Mouse (Mus musculus) embryonic facial prominence, embryonic 14.5 days (tissue): Measurements from ENCODE around the gene Ccr1l1. TPM values are rescaled to one million over a fixed set of nuclear protein-coding genes. Genes with fewer than 3 reads are reported as not detected.
A peak's percentile ranks its signal among the peaks of the same experiment; 100 is the strongest.
"Not testable (repeated sequence)": the region's sequence is repeated elsewhere in the genome, so short reads cannot be mapped to it uniquely, and the experiment has no call there.

Source experiments
- ATAC-seq: fragments of 200-750 bp; cut with Nextera tagmentation; 2 replicates; pipeline ENCODE4 v1.8.0; 2017; ENCODE audit warnings: low read depth, moderate number of reproducible peaks, moderate TSS enrichment
- DNase-seq: peaks from one replicate; pipeline ENCODE4 v3.0.0-alpha.2; 2015; ENCODE audit warnings: low spot score
- H3K27ac ChIP-seq: fragments of 300-500 bp; sonication (generic); replicated peaks from 2 replicates; pipeline ENCODE4 v1.5.1; 2014; ENCODE audit warnings: low read depth, mild to moderate bottlenecking, low read length, moderate library complexity
- H3K27me3 ChIP-seq: fragments of 300-500 bp; sonication (generic); replicated peaks from 2 replicates; pipeline ENCODE4 v1.6.1; 2014; ENCODE audit warnings: low read length; ENCODE audit not compliant: control insufficient read depth, insufficient read depth
- H3K36me3 ChIP-seq: fragments of 300-500 bp; sonication (generic); 2 replicates; pipeline ENCODE4 v1.6.1; 2014; ENCODE audit warnings: low read length, mixed read lengths; ENCODE audit not compliant: control insufficient read depth, insufficient read depth
- H3K4me1 ChIP-seq: fragments of 300-500 bp; sonication (generic); 2 replicates; pipeline ENCODE4 v1.6.1; 2014; ENCODE audit warnings: antibody characterized with exemption, low read length; ENCODE audit not compliant: control insufficient read depth, insufficient read depth
- H3K4me2 ChIP-seq: fragments of 300-500 bp; sonication (generic); 2 replicates; pipeline ENCODE4 v1.6.1; 2014; ENCODE audit warnings: low read depth, mild to moderate bottlenecking, low read length, moderate library complexity, mixed read lengths
- H3K4me3 ChIP-seq: fragments of 300-500 bp; sonication (generic); 2 replicates; pipeline ENCODE4 v1.5.1; 2014; ENCODE audit warnings: low read depth, mild to moderate bottlenecking, low read length
- H3K9ac ChIP-seq: fragments of 300-500 bp; sonication (generic); 2 replicates; pipeline ENCODE4 v1.6.1; 2014; ENCODE audit warnings: low read depth, mild to moderate bottlenecking, low read length, moderate library complexity, mixed read lengths
- H3K9me3 ChIP-seq: fragments of 300-500 bp; sonication (generic); 2 replicates; pipeline ENCODE4 v1.6.1; 2016; ENCODE audit warnings: low read length; ENCODE audit not compliant: control insufficient read depth
- WGBS: fragments of 180-500 bp; shearing (Covaris S2); extraction: QIAGEN DNeasy Blood & Tissue Kit; methylation state at CpG from one replicate; pipeline ENCODE4 v1.1.7; 2014; 5-methylcytosine and 5-hydroxymethylcytosine counted together
- polyA plus RNA-seq: library from polyadenylated mRNA; unstranded; fragments of >200 nt; fragmentation: Nextera tagmentation; extraction: Ambion mirVana; gene quantifications from 2 replicates; pipeline ENCODE4 v1.2.1, GENCODE M21; 2014

Gene Ccr1l1
- polyA plus RNA-seq, 1 experiment from 2014 or later: not detected

GRCm38 (mm10) chr9:123991312-123991906 lies 13.2 kb upstream of the Ccr1l1 start:
- no peak overlapping the region for H3K27ac ChIP-seq
- no peaks in the 10 kb centered on the region for H3K36me3 ChIP-seq
- H3K9me3 ChIP-seq: no peaks in the 10 kb centered on the region
- H3K4me2 ChIP-seq: no peak overlapping the region
- WGBS: 33% methylated on average over 1 of the region's 1 CpGs
- H3K9ac ChIP-seq: no peak overlapping the region
- DNase-seq (no peak), ATAC-seq (no peak)
- no peaks in the 10 kb centered on the region for H3K27me3 ChIP-seq
- no peaks in the 10 kb centered on the region for H3K4me1 ChIP-seq
- no peak overlapping the region for H3K4me3 ChIP-seq

- no peak for ATAC-seq
These were observed 11.5 kb upstream of the Ccr1l1 start for GRCm38 (mm10) chr9:123989671-123990070.

GRCm38 (mm10) chr9:123986217-123986616 lies 8.0 kb upstream of the Ccr1l1 start:
- no peaks in the 10 kb centered on the region for H3K9me3 ChIP-seq
- no peak overlapping the region for H3K4me2 ChIP-seq
- H3K27me3 ChIP-seq: no peaks in the 10 kb centered on the region
- DNase-seq (peak; percentile 14), ATAC-seq (no peak)
- H3K4me3 ChIP-seq: no peak overlapping the region
- no peak overlapping the region for H3K27ac ChIP-seq
- no peak overlapping the region for H3K9ac ChIP-seq
- H3K36me3 ChIP-seq: no peaks in the 10 kb centered on the region
- WGBS: 93% methylated on average over 2 of the region's 2 CpGs
- H3K4me1 ChIP-seq: no peaks in the 10 kb centered on the region

More at GRCm38 (mm10) chr9:123989671-123990070, 11.5 kb upstream of the Ccr1l1 start:
- no peaks in the 10 kb centered on the region for H3K36me3 ChIP-seq
- no peak overlapping the region for H3K9ac ChIP-seq
- no peak overlapping the region for H3K4me2 ChIP-seq
- 72% methylated on average over 3 of the region's 3 CpGs for WGBS
- H3K4me3 ChIP-seq: no peak overlapping the region
- H3K27ac ChIP-seq: no peak overlapping the region
- no peaks in the 10 kb centered on the region for H3K4me1 ChIP-seq
- no peaks in the 10 kb centered on the region for H3K9me3 ChIP-seq
- H3K27me3 ChIP-seq: no peaks in the 10 kb centered on the region
- no peak for DNase-seq

- ATAC-seq: no peak
- no peak for DNase-seq
- Histone ChIP-seq H3K4me2 (no peak overlapping the region), H3K9me3 (no peaks in the 10 kb centered on the region), H3K36me3 (no peaks in the 10 kb centered on the region), H3K27ac (no peak overlapping the region), H3K4me3 (no peak overlapping the region), H3K4me1 (no peaks in the 10 kb centered on the region), H3K27me3 (no peaks in the 10 kb centered on the region), H3K9ac (no peak overlapping the region)
These were observed 6.7 kb upstream of the Ccr1l1 start for GRCm38 (mm10) chr9:123984943-123985342.

- ATAC-seq (no peak), DNase-seq (no peak)
- Histone ChIP-seq H3K27me3 (no peaks in the 10 kb centered on the region), H3K4me2 (no peak overlapping the region), H3K9ac (no peak overlapping the region), H3K9me3 (no peaks in the 10 kb centered on the region), H3K4me3 (no peak overlapping the region), H3K4me1 (no peaks in the 10 kb centered on the region), H3K27ac (no peak overlapping the region), H3K36me3 (no peaks in the 10 kb centered on the region)
- 86% methylated on average over 1 of the region's 1 CpGs for WGBS
These were observed 4.5 kb upstream of the Ccr1l1 start for GRCm38 (mm10) chr9:123982720-123983119.

GRCm38 (mm10) chr9:123981909-123982308 lies 3.7 kb upstream of the Ccr1l1 start:
- Histone ChIP-seq H3K27ac (no peak overlapping the region), H3K4me1 (no peaks in the 10 kb centered on the region), H3K9ac (no peak overlapping the region), H3K9me3 (no peaks in the 10 kb centered on the region), H3K4me2 (no peak overlapping the region), H3K4me3 (no peak overlapping the region), H3K27me3 (no peaks in the 10 kb centered on the region), H3K36me3 (no peaks in the 10 kb centered on the region)
- no peak for DNase-seq
- ATAC-seq: no peak
- WGBS: 69% methylated on average over 4 of the region's 4 CpGs

- not testable (repeated sequence) for H3K4me3 ChIP-seq, H3K4me2 ChIP-seq, H3K27ac ChIP-seq, H3K27me3 ChIP-seq, H3K4me1 ChIP-seq, H3K36me3 ChIP-seq, ATAC-seq, H3K9ac ChIP-seq, DNase-seq, H3K9me3 ChIP-seq
- WGBS: no CpG with 5 or more reads among the region's 3 CpGs
These were observed 2.8 kb upstream of the Ccr1l1 start for GRCm38 (mm10) chr9:123980858-123981475.

- ATAC-seq (no peak), DNase-seq (no peak)
- Histone ChIP-seq H3K9me3 (no peaks in the 10 kb centered on the region), H3K4me3 (no peak overlapping the region), H3K36me3 (no peaks in the 10 kb centered on the region), H3K9ac (no peak overlapping the region), H3K4me1 (no peaks in the 10 kb centered on the region), H3K27ac (no peak overlapping the region), H3K27me3 (no peaks in the 10 kb centered on the region), H3K4me2 (no peak overlapping the region)
- WGBS: 82% methylated on average over 9 of the region's 9 CpGs
These were observed 1.1 kb downstream of the Ccr1l1 start for GRCm38 (mm10) chr9:123976876-123977663.
